Mouse (Mus musculus) small intestine, adult 2 months (tissue): ENCODE results near the gene Cntn5. TPM values are rescaled to one million over a fixed set of nuclear protein-coding genes. Genes with fewer than 3 reads are reported as not detected.

Experiments used
- H3K27ac ChIP-seq: fragments of 200-500 bp; 2 replicates; pipeline ENCODE4 v1.5.1; 2012; ENCODE audit warnings: low read depth, low read length, control low read depth, inconsistent platforms; ENCODE audit not compliant: insufficient read depth
- H3K27me3 ChIP-seq: fragments of 200-500 bp; 2 replicates; pipeline ENCODE4 v1.6.1; 2012; ENCODE audit warnings: mild to moderate bottlenecking, moderate library complexity, low read length, inconsistent platforms; ENCODE audit not compliant: control insufficient read depth, insufficient read depth
- H3K36me3 ChIP-seq: fragments of 200-500 bp; 2 replicates; pipeline ENCODE4 v1.6.1; 2012; ENCODE audit warnings: mild to moderate bottlenecking, low read length, control low read depth, inconsistent platforms; ENCODE audit not compliant: control insufficient read depth, insufficient read depth
- H3K4me1 ChIP-seq: fragments of 200-500 bp; 2 replicates; pipeline ENCODE4 v1.6.1; 2012; ENCODE audit warnings: low read length, inconsistent platforms, mixed read lengths; ENCODE audit not compliant: control insufficient read depth, insufficient read depth, insufficient read length
- H3K4me3 ChIP-seq: fragments of 200-500 bp; 2 replicates; pipeline ENCODE4 v1.5.1; 2012; ENCODE audit warnings: low read depth, mild to moderate bottlenecking, control low read depth, inconsistent platforms, low read length, moderate library complexity
- CTCF ChIP-seq: fragments of 200-500 bp; IDR thresholded peaks from 2 replicates; pipeline ENCODE4 v1.5.1; 2012; ENCODE audit warnings: low read depth, mild to moderate bottlenecking, control low read depth, inconsistent platforms, low read length, moderate library complexity, mixed read lengths; ENCODE audit not compliant: insufficient replicate concordance, insufficient read length; ENCODE audit errors: extremely low read depth
- POLR2A ChIP-seq: fragments of 200-500 bp; IDR thresholded peaks from 2 replicates; pipeline ENCODE4 v1.6.1; 2012; ENCODE audit warnings: low read depth, mild to moderate bottlenecking, control low read depth, inconsistent platforms, low read length, moderate library complexity
- WGBS: fragments of 180-500 bp; shearing (Covaris S2); methylation state at CpG from one replicate; pipeline ENCODE4 v1.1.7; 2018; 5-methylcytosine and 5-hydroxymethylcytosine counted together
- polyA plus RNA-seq: library from polyadenylated mRNA; depleted of rRNA; stranded (reverse); fragments of >200 nt; gene quantifications from 2 replicates; pipeline ENCODE4 v1.2.3, GENCODE M21; 2012; rRNA removed

The Cntn5 gene
- polyA plus RNA-seq, result 0.04 TPM in 1 of 2 replicates, not detected in the other

DNA sequence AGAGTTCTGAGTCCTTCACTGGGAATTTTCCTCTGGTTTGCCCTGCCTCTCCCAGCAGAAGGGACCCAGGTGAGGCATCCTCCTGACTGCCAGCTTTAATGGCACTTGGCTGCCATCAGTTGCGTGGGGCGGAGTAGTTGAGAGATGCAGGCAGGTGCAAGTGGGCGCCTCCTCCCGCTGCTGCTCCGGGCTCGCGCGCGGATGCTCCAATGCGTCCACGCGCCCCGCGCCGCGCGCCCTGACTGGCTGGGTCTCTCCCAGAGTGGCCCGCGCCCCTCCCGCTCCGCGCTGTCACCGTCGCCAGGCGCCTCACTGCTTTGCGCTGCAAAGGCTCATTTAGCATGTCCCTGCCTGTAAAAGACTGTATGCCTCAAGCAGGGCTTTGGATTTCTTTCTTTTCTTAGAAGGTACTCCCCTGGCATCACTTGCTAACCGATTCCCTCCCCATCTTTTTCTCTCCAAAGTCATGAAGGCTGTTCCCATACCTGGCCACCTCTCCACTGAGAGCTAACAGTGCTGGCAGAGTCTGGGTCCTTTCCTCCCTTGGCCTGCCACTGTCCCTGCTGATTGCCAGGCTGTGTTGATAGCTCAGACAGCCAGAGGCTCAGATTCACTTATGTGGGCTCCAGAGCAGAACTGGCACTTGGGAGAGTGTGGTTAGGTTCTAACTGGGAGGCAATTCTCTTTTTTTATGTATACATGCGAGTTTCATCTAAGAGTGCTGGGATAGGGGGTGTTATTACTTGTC, at the start of gene Cntn5:
Gene Cntn5 (minus strand): TSS at position 160 of the 748 bp plus-strand sequence.
- WGBS, result 8% methylated on average over 28 of the region's 28 CpGs
- TF ChIP-seq POLR2A (no peak), CTCF (no peak)
- Histone ChIP-seq H3K4me1 (no peaks in the 10 kb centered on the region), H3K27me3 (no peaks in the 10 kb centered on the region), H3K36me3 (no peaks in the 10 kb centered on the region), H3K4me3 (no peak within 1 kb of the TSS), H3K27ac (no peak within 1 kb of the TSS)

- TF ChIP-seq CTCF, result no peak
- TF ChIP-seq POLR2A, result no peak
These were observed 45.9 kb upstream of the Cntn5 start for GRCm38 (mm10) chr9:10950470-10950869.

DNA sequence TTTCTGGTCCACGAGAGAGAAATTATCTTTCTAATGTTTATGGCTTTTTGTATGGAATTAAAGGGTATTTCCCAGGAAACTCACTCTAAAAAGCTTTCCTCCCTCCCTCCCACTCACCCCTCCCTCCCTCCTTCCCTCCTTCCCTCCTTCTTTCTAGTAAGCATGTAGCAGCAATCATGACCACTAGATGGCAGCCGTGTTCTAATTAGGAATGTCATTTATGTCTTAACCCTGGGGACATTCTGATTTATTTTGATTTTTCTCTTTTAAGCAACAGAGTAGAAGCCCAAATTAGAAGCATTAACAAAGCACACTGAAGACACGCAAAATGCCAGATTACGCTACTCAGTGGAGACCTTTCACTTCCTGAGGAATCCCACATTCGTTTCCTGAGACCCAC, 5.0 kb upstream of the Cntn5 start:
- TF ChIP-seq POLR2A (no peak), CTCF (peak; percentile 27; the same call in 1 of the 2 replicates)
- H3K4me1 ChIP-seq, result no peaks in the 10 kb centered on the region
- H3K4me3 ChIP-seq, result no peak overlapping the region
- no peak overlapping the region for H3K27ac ChIP-seq
- H3K27me3 ChIP-seq, result no peaks in the 10 kb centered on the region
- no peaks in the 10 kb centered on the region for H3K36me3 ChIP-seq
- WGBS, result 26% methylated on average over 5 of the region's 5 CpGs

More at GRCm38 (mm10) chr9:10950470-10950869, 45.9 kb upstream of the Cntn5 start:
- Histone ChIP-seq H3K4me3 (no peak overlapping the region), H3K36me3 (no peaks in the 10 kb centered on the region), H3K27me3 (no peaks in the 10 kb centered on the region), H3K27ac (no peak overlapping the region), H3K4me1 (no peaks in the 10 kb centered on the region)

DNA sequence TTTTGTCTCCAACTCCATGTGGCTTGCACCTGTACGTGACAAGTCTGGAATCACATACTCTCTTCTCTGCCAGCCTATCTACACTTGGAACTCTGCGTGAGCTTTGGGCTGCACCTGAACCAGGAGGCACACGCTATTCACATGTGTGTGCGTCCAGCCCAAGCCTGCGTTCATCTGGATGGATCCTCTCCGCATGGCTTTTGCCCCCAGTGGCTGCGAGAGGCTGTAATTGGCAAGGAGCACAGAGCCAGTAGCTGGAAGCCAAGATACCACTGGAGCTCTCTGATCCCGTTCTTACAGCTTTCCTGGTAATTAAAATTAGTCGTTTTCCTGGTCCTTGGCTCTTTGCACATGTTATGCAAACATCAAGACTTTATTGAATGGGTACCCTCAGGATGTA, 1.1 kb upstream of the Cntn5 start:
- H3K27ac ChIP-seq, result no peak overlapping the region
- no peak for TF ChIP-seq POLR2A
- no peak for TF ChIP-seq CTCF
- H3K36me3 ChIP-seq, result no peaks in the 10 kb centered on the region
- H3K4me1 ChIP-seq, result no peaks in the 10 kb centered on the region
- H3K27me3 ChIP-seq, result no peaks in the 10 kb centered on the region
- 73% methylated on average over 9 of the region's 9 CpGs for WGBS
- no peak overlapping the region for H3K4me3 ChIP-seq

DNA sequence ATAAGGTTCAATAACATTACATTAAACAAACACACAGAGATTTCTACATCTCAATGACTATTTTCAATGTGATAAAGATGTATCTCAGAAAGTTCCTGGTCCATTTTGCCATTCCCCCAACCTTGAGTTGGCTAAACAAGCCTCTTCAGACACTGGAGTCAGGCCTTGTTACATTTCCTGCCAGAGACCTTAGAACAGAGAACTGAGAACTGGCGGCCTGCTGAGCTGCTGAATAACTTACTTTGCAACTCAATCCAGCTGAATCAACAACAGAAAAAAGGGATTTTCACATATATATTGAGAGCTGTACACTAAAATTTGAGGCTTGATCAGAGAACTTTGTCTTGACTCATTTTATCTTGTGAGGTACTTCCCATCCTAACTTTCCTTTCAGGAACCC, 24.8 kb downstream of the Cntn5 start:
- H3K36me3 ChIP-seq, result no peaks in the 10 kb centered on the region
- no peaks in the 10 kb centered on the region for H3K27me3 ChIP-seq
- no peaks in the 10 kb centered on the region for H3K4me1 ChIP-seq
- H3K27ac ChIP-seq, result no peak overlapping the region
- TF ChIP-seq CTCF (no peak), POLR2A (no peak)
- no peak overlapping the region for H3K4me3 ChIP-seq
- WGBS, result 77% methylated on average over 1 of the region's 1 CpGs

DNA sequence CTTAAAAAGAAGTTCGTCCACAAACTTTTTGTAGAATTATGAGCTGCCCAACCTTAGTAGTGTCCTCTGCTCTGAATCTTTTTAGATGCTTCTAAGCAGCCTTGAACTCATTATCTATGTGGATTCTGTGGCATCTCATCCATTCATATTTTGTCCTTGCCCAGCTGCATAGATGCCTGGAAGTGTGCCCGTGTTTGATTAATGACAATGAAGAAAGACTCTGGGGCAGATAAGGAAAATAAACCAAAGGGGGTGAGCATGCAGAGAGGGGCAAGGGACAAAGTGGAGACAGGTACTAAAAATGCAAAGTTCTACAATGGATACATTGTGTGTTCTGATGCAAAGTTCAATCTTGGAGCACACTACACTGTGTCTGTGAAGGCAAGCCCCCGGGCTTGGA, 30.7 kb downstream of the Cntn5 start:
- Histone ChIP-seq H3K4me3 (no peak overlapping the region), H3K36me3 (no peaks in the 10 kb centered on the region), H3K27ac (no peak overlapping the region), H3K4me1 (no peaks in the 10 kb centered on the region), H3K27me3 (no peaks in the 10 kb centered on the region)
- TF ChIP-seq CTCF (no peak), POLR2A (no peak)
- 73% methylated on average over 3 of the region's 3 CpGs for WGBS

DNA sequence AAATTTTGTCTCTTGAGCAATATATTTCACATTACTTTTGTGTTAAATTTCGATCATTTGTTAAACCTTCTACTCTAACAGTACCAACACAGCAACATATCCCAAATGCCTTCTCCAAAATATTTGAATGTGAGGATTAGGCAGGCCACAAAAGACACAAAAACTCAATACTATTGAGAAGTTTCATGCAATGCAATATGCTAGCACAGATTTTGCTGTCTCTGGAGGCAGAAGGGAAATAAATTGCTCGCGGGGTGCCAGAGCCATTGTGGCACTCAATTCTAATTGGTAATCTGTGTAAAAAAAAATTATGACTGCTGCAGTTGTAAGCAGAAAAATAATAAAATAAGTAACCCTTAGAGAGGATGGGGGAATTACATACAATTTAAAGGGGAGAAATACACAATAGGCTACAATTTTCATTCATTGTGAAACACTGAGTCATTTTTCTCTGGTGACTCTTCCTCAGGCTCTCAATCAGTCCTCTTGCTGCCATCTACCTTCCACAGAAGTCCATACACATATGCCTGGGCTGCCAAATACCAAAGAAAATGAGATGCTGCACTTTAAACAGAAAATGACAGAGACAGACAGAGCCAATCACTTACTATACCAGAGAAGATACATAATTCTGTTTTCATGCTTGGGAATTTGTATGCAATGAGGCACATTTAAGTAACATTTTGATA, 48.2 kb downstream of the Cntn5 start:
- WGBS, result 87% methylated on average over 3 of the region's 3 CpGs
- TF ChIP-seq CTCF (no peak), POLR2A (no peak)
- Histone ChIP-seq H3K27me3 (no peaks in the 10 kb centered on the region), H3K4me1 (no peaks in the 10 kb centered on the region), H3K4me3 (no peak overlapping the region), H3K36me3 (no peaks in the 10 kb centered on the region), H3K27ac (no peak overlapping the region)
